Mouse (Mus musculus) stomach, postnatal 0 days (tissue): ENCODE results near the gene Pakap. TPM values are rescaled to one million over a fixed set of nuclear protein-coding genes. Genes with fewer than 3 reads are reported as not detected.

ENCODE experiments used
- ATAC-seq: fragments of 200-750 bp; cut with Nextera tagmentation; 2 replicates; pipeline ENCODE4 v1.8.0; 2017; ENCODE audit not compliant: low FRiP score, low TSS enrichment
- DNase-seq: peaks from one replicate; pipeline ENCODE4 v3.0.0-alpha.2; 2016; ENCODE audit warnings: low spot score
- H3K27ac ChIP-seq: fragments of 300-500 bp; sonication (generic); replicated peaks from 2 replicates; pipeline ENCODE4 v1.5.1; 2014; ENCODE audit warnings: mild to moderate bottlenecking, control low read depth
- H3K27me3 ChIP-seq: fragments of 300-500 bp; sonication (generic); 2 replicates; pipeline ENCODE4 v1.6.1; 2014; ENCODE audit warnings: low read length; ENCODE audit not compliant: control insufficient read depth, insufficient read depth
- H3K36me3 ChIP-seq: fragments of 300-500 bp; sonication (generic); 2 replicates; pipeline ENCODE4 v1.6.1; 2014; ENCODE audit warnings: low read length, mixed read lengths; ENCODE audit not compliant: control insufficient read depth, insufficient read depth
- H3K4me1 ChIP-seq: fragments of 300-500 bp; sonication (generic); replicated peaks from 2 replicates; pipeline ENCODE4 v1.6.1; 2014; ENCODE audit warnings: antibody characterized with exemption; ENCODE audit not compliant: control insufficient read depth, insufficient read depth
- H3K4me2 ChIP-seq: fragments of 300-500 bp; sonication (generic); replicated peaks from 2 replicates; pipeline ENCODE4 v1.6.1; 2014; ENCODE audit warnings: low read depth, mild to moderate bottlenecking, control low read depth, moderate library complexity
- H3K4me3 ChIP-seq: fragments of 300-500 bp; sonication (generic); 2 replicates; pipeline ENCODE4 v1.5.1; 2014; ENCODE audit warnings: low read depth, low read length, control low read depth
- H3K9ac ChIP-seq: fragments of 300-500 bp; sonication (generic); 2 replicates; pipeline ENCODE4 v1.6.1; 2014; ENCODE audit warnings: mild to moderate bottlenecking, low read length, control low read depth, mixed read lengths
- H3K9me3 ChIP-seq: fragments of 300-500 bp; sonication (generic); 2 replicates; pipeline ENCODE4 v1.6.1; 2016; ENCODE audit warnings: low read length; ENCODE audit not compliant: control insufficient read depth
- CTCF ChIP-seq: IDR thresholded peaks from 2 replicates; pipeline ENCODE4 v1.5.1; 2016; ENCODE audit warnings: antibody characterized with exemption, low read depth, mild to moderate bottlenecking, moderate library complexity
- EP300 ChIP-seq: optimal IDR thresholded peaks from 2 replicates; pipeline ENCODE3; 2016; ENCODE audit warnings: antibody characterized with exemption
- whole genome bisulfite sequencing: fragments of 180-500 bp; shearing (Covaris S2); extraction: QIAGEN DNeasy Blood & Tissue Kit; methylation state at CpG from one replicate; pipeline ENCODE4 v1.1.7; 2014; 5-methylcytosine and 5-hydroxymethylcytosine counted together
- polyA plus RNA-seq: library from polyadenylated mRNA; unstranded; fragments of >200 nt; fragmentation: Nextera tagmentation; extraction: Ambion mirVana; gene quantifications from 2 replicates; pipeline ENCODE4 v1.2.1, GENCODE M21; 2015

The Pakap gene
- polyA plus RNA-seq, 1 experiment from 2014 or later: 12.2 TPM

GRCm38 (mm10) chr4:57896631-57897030 lies 328.7 kb downstream of the Pakap start:
- H3K36me3 ChIP-seq: peaks cover 3% of the 10 kb centered on the region; the same call in 1 of the 2 replicates
- peaks cover 2% of the 10 kb centered on the region; the same call in 1 of the 2 replicates for H3K4me1 ChIP-seq
- DNase-seq: no peak
- H3K9me3 ChIP-seq: no peaks in the 10 kb centered on the region
- H3K4me3 ChIP-seq: no peak overlapping the region
- no peaks in the 10 kb centered on the region for H3K27me3 ChIP-seq
- H3K9ac ChIP-seq: no peak overlapping the region
- H3K4me2 ChIP-seq: no peak overlapping the region
- ATAC-seq: no peak
- TF ChIP-seq EP300 (no peak), CTCF (no peak)
- no peak overlapping the region for H3K27ac ChIP-seq
- WGBS: 83% methylated on average over 3 of the region's 3 CpGs

GRCm38 (mm10) chr4:57901210-57901609 lies 333.2 kb downstream of the Pakap start:
- Histone ChIP-seq H3K27me3 (no peaks in the 10 kb centered on the region), H3K4me1 (0 out of 2 replicates have a peak, but pooled peaks cover 2% of the 10 kb centered on the region), H3K9me3 (no peaks in the 10 kb centered on the region), H3K4me2 (no peak overlapping the region), H3K36me3 (no peaks in the 10 kb centered on the region), H3K9ac (no peak overlapping the region), H3K4me3 (no peak overlapping the region), H3K27ac (no peak overlapping the region)
- no peak; the same call in 1 of the 2 replicates for ATAC-seq
- peak; percentile 54 for DNase-seq
- 21% methylated on average over 4 of the region's 4 CpGs for WGBS
- TF ChIP-seq EP300 (no peak), CTCF (peak; percentile 91)

- no peaks in the 10 kb centered on the region for H3K36me3 ChIP-seq
- H3K9ac ChIP-seq: no peak overlapping the region
- H3K9me3 ChIP-seq: no peaks in the 10 kb centered on the region
- WGBS: 81% methylated on average over 5 of the region's 5 CpGs
- no peak overlapping the region for H3K4me3 ChIP-seq
- ATAC-seq (no peak), DNase-seq (no peak)
- TF ChIP-seq CTCF: no peak
- TF ChIP-seq EP300: no peak
- H3K27ac ChIP-seq: no peak overlapping the region
- H3K4me1 ChIP-seq: 0 out of 2 replicates have a peak, but pooled peaks cover 2% of the 10 kb centered on the region
- no peaks in the 10 kb centered on the region for H3K27me3 ChIP-seq
- no peak overlapping the region for H3K4me2 ChIP-seq
Observed at GRCm38 (mm10) chr4:57902619-57903018, 334.6 kb downstream of the Pakap start.

GRCm38 (mm10) chr4:57904211-57904610 lies 336.2 kb downstream of the Pakap start:
- 10% methylated on average over 5 of the region's 5 CpGs for WGBS
- Histone ChIP-seq H3K9ac (no peak overlapping the region), H3K27me3 (no peaks in the 10 kb centered on the region), H3K9me3 (no peaks in the 10 kb centered on the region), H3K27ac (no peak overlapping the region), H3K4me2 (0 out of 2 replicates have a peak overlapping the region, but pooled peaks have one; percentile 14), H3K36me3 (no peaks in the 10 kb centered on the region), H3K4me3 (no peak overlapping the region), H3K4me1 (0 out of 2 replicates have a peak, but pooled peaks cover 2% of the 10 kb centered on the region)
- TF ChIP-seq CTCF: peak; percentile 93
- no peak for TF ChIP-seq EP300
- DNase-seq (peak; percentile 64), ATAC-seq (peak; percentile 54; the same call in 1 of the 2 replicates)

GRCm38 (mm10) chr4:57904638-57905037 lies 336.7 kb downstream of the Pakap start:
- no peaks in the 10 kb centered on the region for H3K36me3 ChIP-seq
- no peak overlapping the region for H3K27ac ChIP-seq
- H3K27me3 ChIP-seq: no peaks in the 10 kb centered on the region
- peak; percentile 67 for DNase-seq
- no peak overlapping the region for H3K4me3 ChIP-seq
- H3K4me2 ChIP-seq: 0 out of 2 replicates have a peak overlapping the region, but pooled peaks have one; percentile 14
- no peaks in the 10 kb centered on the region for H3K9me3 ChIP-seq
- TF ChIP-seq EP300: no peak
- no peak for TF ChIP-seq CTCF
- ATAC-seq: peak; percentile 77
- no peak overlapping the region for H3K9ac ChIP-seq
- H3K4me1 ChIP-seq: 0 out of 2 replicates have a peak, but pooled peaks cover 2% of the 10 kb centered on the region
- WGBS: 29% methylated on average over 9 of the region's 9 CpGs

- H3K9ac ChIP-seq: no peak overlapping the region
- H3K4me3 ChIP-seq: no peak overlapping the region
- no peaks in the 10 kb centered on the region for H3K36me3 ChIP-seq
- DNase-seq (no peak), ATAC-seq (no peak)
- TF ChIP-seq CTCF (no peak), EP300 (no peak)
- 42% methylated on average over 2 of the region's 2 CpGs for WGBS
- no peaks in the 10 kb centered on the region for H3K9me3 ChIP-seq
- H3K4me2 ChIP-seq: no peak overlapping the region
- H3K4me1 ChIP-seq: 0 out of 2 replicates have a peak, but pooled peaks cover 2% of the 10 kb centered on the region
- H3K27ac ChIP-seq: no peak overlapping the region
- no peaks in the 10 kb centered on the region for H3K27me3 ChIP-seq
Observed at GRCm38 (mm10) chr4:57906708-57907107, 338.7 kb downstream of the Pakap start.
